Mouse (Mus musculus) liver, embryonic 12.5 days (tissue): ENCODE data around the gene Tacr3. TPM values are rescaled to one million over a fixed set of nuclear protein-coding genes. Genes with fewer than 3 reads are reported as not detected.
A peak's percentile ranks its signal among the peaks of the same experiment; 100 is the strongest.

Source experiments
- ATAC-seq: fragments of 200-750 bp; cut with Nextera tagmentation; 2 replicates; pipeline ENCODE4 v1.8.0; 2017; ENCODE audit warnings: moderate number of reproducible peaks, mild to moderate bottlenecking, moderate library complexity
- H3K27ac ChIP-seq: fragments of 300-500 bp; sonication (generic); 2 replicates; pipeline ENCODE4 v1.5.1; 2016; ENCODE audit warnings: mild to moderate bottlenecking
- H3K27me3 ChIP-seq: fragments of 300-500 bp; sonication (generic); replicated peaks from 2 replicates; pipeline ENCODE4 v1.6.1; 2016; ENCODE audit warnings: mild to moderate bottlenecking, moderate library complexity
- H3K36me3 ChIP-seq: fragments of 300-500 bp; sonication (generic); 2 replicates; pipeline ENCODE4 v1.6.1; 2016; ENCODE audit warnings: mild to moderate bottlenecking, moderate library complexity
- H3K4me1 ChIP-seq: fragments of 300-500 bp; sonication (generic); 2 replicates; pipeline ENCODE4 v1.6.1; 2016
- H3K4me2 ChIP-seq: fragments of 300-500 bp; sonication (generic); 2 replicates; pipeline ENCODE4 v1.6.1; 2016; ENCODE audit warnings: mild to moderate bottlenecking, moderate library complexity
- H3K4me3 ChIP-seq: fragments of 300-500 bp; sonication (generic); 2 replicates; pipeline ENCODE4 v1.5.1; 2016; ENCODE audit warnings: mild to moderate bottlenecking, moderate library complexity
- H3K9ac ChIP-seq: fragments of 300-500 bp; sonication (generic); 2 replicates; pipeline ENCODE4 v1.6.1; 2016; ENCODE audit warnings: mild to moderate bottlenecking, moderate library complexity
- H3K9me3 ChIP-seq: fragments of 300-500 bp; sonication (generic); replicated peaks from 2 replicates; pipeline ENCODE4 v1.6.1; 2016; ENCODE audit warnings: mild to moderate bottlenecking, moderate library complexity
- WGBS: fragments of 180-500 bp; shearing (Covaris S2); methylation state at CpG from one replicate; pipeline ENCODE4 v1.1.7; 2016; ENCODE audit not compliant: insufficient replicate concordance; 5-methylcytosine and 5-hydroxymethylcytosine counted together
- polyA plus RNA-seq: library from polyadenylated mRNA; unstranded; fragments of >200 nt; fragmentation: Nextera tagmentation; extraction: Ambion mirVana; gene quantifications from 2 replicates; pipeline ENCODE4 v1.2.1, GENCODE M21; 2016

The Tacr3 gene
- polyA plus RNA-seq = 0.07 and 0.12 TPM in 2 replicates

- Histone ChIP-seq H3K27me3 (peaks cover 14% of the 10 kb centered on the region), H3K4me1 (no peaks in the 10 kb centered on the region), H3K36me3 (no peaks in the 10 kb centered on the region), H3K4me2 (peak within 1 kb of the TSS; percentile 55), H3K9me3 (0 out of 2 replicates have a peak, but pooled peaks cover 3% of the 10 kb centered on the region), H3K9ac (no peak within 1 kb of the TSS), H3K27ac (no peak within 1 kb of the TSS), H3K4me3 (peak within 1 kb of the TSS; percentile 21)
- no peak for ATAC-seq
- 4% methylated on average over 36 of the region's 36 CpGs for WGBS
Measured at GRCm38 (mm10) chr3:134828875-134829530, at the start of gene Tacr3. Tacr3 (plus strand) TSS chr3:134829007.

- H3K9me3 ChIP-seq = 0 out of 2 replicates have a peak, but pooled peaks cover 3% of the 10 kb centered on the region
- peaks cover 14% of the 10 kb centered on the region for H3K27me3 ChIP-seq
- no peak overlapping the region for H3K4me3 ChIP-seq
- peak overlapping the region; percentile 55 for H3K4me2 ChIP-seq
- H3K9ac ChIP-seq = no peak overlapping the region
- ATAC-seq = no peak
- no peaks in the 10 kb centered on the region for H3K4me1 ChIP-seq
- no peaks in the 10 kb centered on the region for H3K36me3 ChIP-seq
- 42% methylated on average over 6 of the region's 6 CpGs for WGBS
- no peak overlapping the region for H3K27ac ChIP-seq
Measured at GRCm38 (mm10) chr3:134828492-134828874, 324 bp upstream of the Tacr3 start.

GRCm38 (mm10) chr3:134829531-134829921, 719 bp downstream of the Tacr3 start:
- H3K4me3 ChIP-seq = peak overlapping the region; percentile 21; the same call in 1 of the 2 replicates
- no peak for ATAC-seq

GRCm38 (mm10) chr3:134851342-134851741, 22.5 kb downstream of the Tacr3 start:
- H3K4me1 ChIP-seq = no peaks in the 10 kb centered on the region
- H3K36me3 ChIP-seq = no peaks in the 10 kb centered on the region
- no peak overlapping the region for H3K4me2 ChIP-seq
- H3K4me3 ChIP-seq = no peak overlapping the region
- H3K27ac ChIP-seq = no peak overlapping the region
- no peak overlapping the region for H3K9ac ChIP-seq
- H3K27me3 ChIP-seq = no peaks in the 10 kb centered on the region
- WGBS = 56% methylated on average over 4 of the region's 4 CpGs
- no peaks in the 10 kb centered on the region for H3K9me3 ChIP-seq
- ATAC-seq = no peak

More at GRCm38 (mm10) chr3:134829531-134829921, 719 bp downstream of the Tacr3 start:
- Histone ChIP-seq H3K27ac (no peak overlapping the region), H3K9me3 (0 out of 2 replicates have a peak, but pooled peaks cover 2% of the 10 kb centered on the region), H3K4me1 (no peaks in the 10 kb centered on the region), H3K27me3 (peaks cover 14% of the 10 kb centered on the region), H3K9ac (no peak overlapping the region), H3K36me3 (no peaks in the 10 kb centered on the region), H3K4me2 (peak overlapping the region; percentile 55)
- WGBS = 10% methylated on average over 13 of the region's 13 CpGs

GRCm38 (mm10) chr3:134877701-134878100, 48.9 kb downstream of the Tacr3 start:
- no peaks in the 10 kb centered on the region for H3K4me1 ChIP-seq
- no peak overlapping the region for H3K4me2 ChIP-seq
- no peaks in the 10 kb centered on the region for H3K36me3 ChIP-seq
- no peak for ATAC-seq
- no peak overlapping the region for H3K4me3 ChIP-seq
- 64% methylated on average over 1 of the region's 1 CpGs for WGBS
- no peak overlapping the region for H3K27ac ChIP-seq
- no peak overlapping the region for H3K9ac ChIP-seq
- no peaks in the 10 kb centered on the region for H3K9me3 ChIP-seq
- no peaks in the 10 kb centered on the region for H3K27me3 ChIP-seq

- no peak overlapping the region for H3K4me2 ChIP-seq
- H3K9ac ChIP-seq = no peak overlapping the region
- no peaks in the 10 kb centered on the region for H3K36me3 ChIP-seq
- no peaks in the 10 kb centered on the region for H3K9me3 ChIP-seq
- ATAC-seq = no peak
- 53% methylated on average over 2 of the region's 2 CpGs for WGBS
- H3K27me3 ChIP-seq = no peaks in the 10 kb centered on the region
- H3K27ac ChIP-seq = no peak overlapping the region
- H3K4me3 ChIP-seq = no peak overlapping the region
- H3K4me1 ChIP-seq = no peaks in the 10 kb centered on the region
Measured at GRCm38 (mm10) chr3:134895831-134896230, 67.0 kb downstream of the Tacr3 start.

- no peak overlapping the region for H3K4me3 ChIP-seq
- no peak overlapping the region for H3K4me2 ChIP-seq
- no peak for ATAC-seq
- no peaks in the 10 kb centered on the region for H3K9me3 ChIP-seq
- H3K36me3 ChIP-seq = no peaks in the 10 kb centered on the region
- no peaks in the 10 kb centered on the region for H3K4me1 ChIP-seq
- H3K27me3 ChIP-seq = no peaks in the 10 kb centered on the region
- no peak overlapping the region for H3K27ac ChIP-seq
- WGBS = 44% methylated on average over 3 of the region's 3 CpGs
- no peak overlapping the region for H3K9ac ChIP-seq
Measured at GRCm38 (mm10) chr3:134908890-134909289, 80.1 kb downstream of the Tacr3 start.

- Histone ChIP-seq H3K9ac (no peak overlapping the region), H3K27ac (no peak overlapping the region), H3K4me3 (no peak overlapping the region), H3K9me3 (no peaks in the 10 kb centered on the region), H3K36me3 (no peaks in the 10 kb centered on the region), H3K27me3 (no peaks in the 10 kb centered on the region), H3K4me2 (no peak overlapping the region), H3K4me1 (no peaks in the 10 kb centered on the region)
- WGBS = 66% methylated on average over 1 of the region's 1 CpGs
- ATAC-seq = no peak
Measured at GRCm38 (mm10) chr3:134934703-134935102, 105.9 kb downstream of the Tacr3 start.

- Histone ChIP-seq H3K4me3 (no peak overlapping the region), H3K4me1 (no peaks in the 10 kb centered on the region), H3K27ac (no peak overlapping the region), H3K27me3 (no peaks in the 10 kb centered on the region), H3K9ac (no peak overlapping the region), H3K9me3 (no peaks in the 10 kb centered on the region), H3K4me2 (no peak overlapping the region), H3K36me3 (no peaks in the 10 kb centered on the region)
- 65% methylated on average over 4 of the region's 4 CpGs for WGBS
- ATAC-seq = no peak
Measured at GRCm38 (mm10) chr3:134935461-134935860, 106.7 kb downstream of the Tacr3 start.

- Histone ChIP-seq H3K27me3 (no peaks in the 10 kb centered on the region), H3K9me3 (no peaks in the 10 kb centered on the region), H3K36me3 (no peaks in the 10 kb centered on the region), H3K4me3 (no peak overlapping the region), H3K4me1 (no peaks in the 10 kb centered on the region), H3K9ac (no peak overlapping the region), H3K27ac (no peak overlapping the region), H3K4me2 (no peak overlapping the region)
- no peak for ATAC-seq
- WGBS = 49% methylated on average over 6 of the region's 6 CpGs
Measured at GRCm38 (mm10) chr3:134963461-134963860, 134.7 kb downstream of the Tacr3 start.

- no peak overlapping the region for H3K27ac ChIP-seq
- H3K4me1 ChIP-seq = no peaks in the 10 kb centered on the region
- H3K36me3 ChIP-seq = no peaks in the 10 kb centered on the region
- H3K4me3 ChIP-seq = no peak overlapping the region
- 48% methylated on average over 3 of the region's 3 CpGs for WGBS
- no peak overlapping the region for H3K9ac ChIP-seq
- no peaks in the 10 kb centered on the region for H3K9me3 ChIP-seq
- no peak for ATAC-seq
- H3K27me3 ChIP-seq = no peaks in the 10 kb centered on the region
- no peak overlapping the region for H3K4me2 ChIP-seq
Measured at GRCm38 (mm10) chr3:134978902-134979301, 150.1 kb downstream of the Tacr3 start.

GRCm38 (mm10) chr3:134980140-134980539, 151.3 kb downstream of the Tacr3 start:
- Histone ChIP-seq H3K4me3 (no peak overlapping the region), H3K9me3 (no peaks in the 10 kb centered on the region), H3K27me3 (no peaks in the 10 kb centered on the region), H3K9ac (no peak overlapping the region), H3K27ac (no peak overlapping the region), H3K36me3 (no peaks in the 10 kb centered on the region), H3K4me2 (no peak overlapping the region), H3K4me1 (no peaks in the 10 kb centered on the region)
- 60% methylated on average over 3 of the region's 3 CpGs for WGBS
- no peak for ATAC-seq
